Mouse (Mus musculus): ENCODE measurements at regions not wholly inside any gene's neighbourhood (a gene's known extent, or its start where the extent isn't known, plus 50 kb on each side); places are given as distances from the start of the nearest gene placed in this dataset.

DNA sequence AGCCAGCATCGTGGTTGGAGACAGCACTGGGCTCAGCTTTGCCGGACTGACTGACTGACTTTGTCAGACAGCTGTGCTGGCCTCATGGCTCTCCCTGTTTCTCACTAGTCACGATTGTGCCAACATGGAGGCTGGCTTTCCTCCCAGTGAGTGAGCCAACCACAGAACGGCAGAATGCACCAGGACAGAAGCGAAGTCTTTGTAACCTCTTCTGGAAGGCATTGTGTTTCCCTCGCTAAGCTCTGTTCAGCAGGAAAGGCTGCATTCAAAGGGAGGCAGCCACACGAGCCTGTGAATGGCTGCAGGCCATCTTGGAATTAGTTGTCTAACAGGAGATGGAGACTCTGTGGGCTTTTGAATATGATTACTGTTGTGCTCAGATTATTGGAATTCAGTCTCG lies 178.3 kb downstream of the Gpat3 start:
- Histone ChIP-seq H3K4me2 (replicated peaks) (no peak overlapping the region), H3K4me3 (no peak overlapping the region), H3K9me3 (no peaks in the 10 kb centered on the region), H3K36me3 (no peaks in the 10 kb centered on the region), H3K4me1 (no peaks in the 10 kb centered on the region), H3K27ac (no peak overlapping the region), H3K9ac (no peak overlapping the region), H3K27me3 (no peaks in the 10 kb centered on the region)
- no peak for ATAC-seq (ENCODE audit: insufficient number of reproducible peaks, insufficient read depth, low FRiP score, low TSS enrichment)
- 56% methylated on average over 8 of the region's 8 CpGs for WGBS

DNA sequence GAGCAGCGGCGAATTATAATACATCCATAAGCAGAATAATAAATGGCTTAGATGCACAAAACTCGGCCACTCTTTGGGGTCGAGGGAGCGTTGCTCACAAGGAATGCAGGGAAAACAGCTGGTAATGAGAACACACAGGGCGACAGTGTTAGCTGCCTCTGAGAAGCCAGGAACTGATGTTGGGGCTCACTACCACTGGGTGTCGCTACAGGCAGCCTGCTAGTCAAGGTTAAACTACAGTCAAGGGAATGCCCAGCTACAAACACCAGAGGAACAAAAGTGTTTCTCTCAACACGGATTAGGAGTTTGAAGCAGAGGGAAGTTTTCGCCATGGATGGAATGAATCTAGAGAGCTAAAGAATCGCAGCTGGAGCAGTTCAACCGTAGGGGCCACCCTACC lies 175.3 kb downstream of the Gpat3 start:
- H3K4me2 ChIP-seq (replicated peaks) = peak overlapping the region; percentile 21
- no peak overlapping the region for H3K4me3 ChIP-seq
- no peaks in the 10 kb centered on the region for H3K36me3 ChIP-seq
- H3K4me1 ChIP-seq = no peaks in the 10 kb centered on the region
- H3K27ac ChIP-seq = no peak overlapping the region
- no peak overlapping the region for H3K9ac ChIP-seq
- no peaks in the 10 kb centered on the region for H3K9me3 ChIP-seq
- no peaks in the 10 kb centered on the region for H3K27me3 ChIP-seq
- WGBS = 8% methylated on average over 11 of the region's 11 CpGs
- no peak for ATAC-seq (ENCODE audit: insufficient number of reproducible peaks, insufficient read depth, low FRiP score, low TSS enrichment)

DNA sequence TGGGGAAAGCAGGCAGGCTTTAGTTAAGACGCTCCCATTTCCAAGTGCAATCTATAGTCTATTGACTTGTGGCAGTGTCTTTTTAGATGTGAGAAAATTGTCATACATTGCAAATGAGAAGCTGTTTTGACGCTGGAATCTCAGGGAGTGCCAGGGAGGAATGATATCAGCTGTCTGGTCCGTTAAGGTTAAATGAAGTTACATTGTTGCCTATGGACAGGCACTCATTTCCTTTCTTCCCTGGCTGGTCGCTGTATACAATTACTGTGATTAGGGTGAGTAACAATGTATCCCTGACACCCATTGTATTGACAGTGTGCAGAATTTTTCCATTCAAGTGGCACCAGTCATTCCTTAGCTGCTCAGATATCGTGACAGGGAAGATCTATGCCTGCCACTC lies 168.3 kb downstream of the Gpat3 start:
- Histone ChIP-seq H3K27me3 (no peaks in the 10 kb centered on the region), H3K4me3 (no peak overlapping the region), H3K9ac (no peak overlapping the region), H3K36me3 (no peaks in the 10 kb centered on the region), H3K27ac (no peak overlapping the region), H3K4me1 (no peaks in the 10 kb centered on the region), H3K9me3 (no peaks in the 10 kb centered on the region), H3K4me2 (replicated peaks) (no peak overlapping the region)
- 79% methylated on average over 5 of the region's 5 CpGs for WGBS
- no peak for ATAC-seq (ENCODE audit: insufficient number of reproducible peaks, insufficient read depth, low FRiP score, low TSS enrichment)

DNA sequence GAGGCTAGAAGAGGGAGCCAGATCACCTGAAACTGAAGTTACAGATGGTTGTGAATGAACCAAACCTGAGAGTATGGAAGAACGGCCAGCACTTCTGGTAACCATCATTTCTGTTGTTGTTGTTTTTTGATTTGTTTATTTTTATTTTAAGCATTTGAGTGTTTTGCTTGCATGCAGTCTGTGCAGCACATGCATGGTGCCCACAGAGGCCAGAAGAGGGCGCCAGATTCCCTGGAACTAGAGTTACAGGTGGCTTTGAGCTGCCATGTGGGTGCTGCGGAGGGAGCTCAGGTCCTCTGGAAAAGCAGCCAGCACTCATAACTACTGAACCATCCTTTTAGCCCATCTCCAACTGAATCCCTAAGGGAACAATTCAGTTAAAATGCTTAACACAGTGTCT lies 159.7 kb downstream of the Gpat3 start:
- no peak overlapping the region for H3K4me3 ChIP-seq
- H3K9ac ChIP-seq = no peak overlapping the region
- H3K4me2 ChIP-seq (replicated peaks) = no peak overlapping the region
- no peak for ATAC-seq (ENCODE audit: insufficient number of reproducible peaks, insufficient read depth, low FRiP score, low TSS enrichment)
- no peak overlapping the region for H3K27ac ChIP-seq
- no peaks in the 10 kb centered on the region for H3K4me1 ChIP-seq
- H3K27me3 ChIP-seq = no peaks in the 10 kb centered on the region
- no peaks in the 10 kb centered on the region for H3K9me3 ChIP-seq
- no peaks in the 10 kb centered on the region for H3K36me3 ChIP-seq
- 60% methylated on average over 3 of the region's 3 CpGs for WGBS

DNA sequence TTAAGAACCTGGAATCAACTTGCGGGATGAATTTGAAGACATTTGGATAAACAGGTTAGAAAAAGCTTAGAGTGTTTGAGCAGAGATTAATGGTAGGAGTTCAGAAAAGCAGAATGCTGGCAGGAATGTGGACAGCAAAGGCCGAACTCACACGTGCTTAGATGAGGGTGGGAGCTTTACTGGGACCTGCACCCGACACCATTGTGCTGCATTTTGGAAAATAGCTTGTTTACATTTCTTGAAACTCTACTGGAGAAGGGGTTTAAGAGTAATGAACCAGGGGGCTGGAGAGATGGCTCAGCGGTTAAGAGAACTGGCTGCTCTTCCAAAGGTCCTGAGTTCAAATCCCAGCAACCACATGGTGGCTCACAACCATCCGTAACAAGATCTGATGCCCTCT lies 154.9 kb downstream of the Gpat3 start:
- H3K9ac ChIP-seq = no peak overlapping the region
- H3K27ac ChIP-seq = no peak overlapping the region
- 83% methylated on average over 6 of the region's 6 CpGs for WGBS
- H3K27me3 ChIP-seq = no peaks in the 10 kb centered on the region
- no peaks in the 10 kb centered on the region for H3K4me1 ChIP-seq
- H3K4me3 ChIP-seq = no peak overlapping the region
- ATAC-seq (ENCODE audit: insufficient number of reproducible peaks, insufficient read depth, low FRiP score, low TSS enrichment) = no peak
- H3K4me2 ChIP-seq (replicated peaks) = no peak overlapping the region
- no peaks in the 10 kb centered on the region for H3K9me3 ChIP-seq
- H3K36me3 ChIP-seq = no peaks in the 10 kb centered on the region

DNA sequence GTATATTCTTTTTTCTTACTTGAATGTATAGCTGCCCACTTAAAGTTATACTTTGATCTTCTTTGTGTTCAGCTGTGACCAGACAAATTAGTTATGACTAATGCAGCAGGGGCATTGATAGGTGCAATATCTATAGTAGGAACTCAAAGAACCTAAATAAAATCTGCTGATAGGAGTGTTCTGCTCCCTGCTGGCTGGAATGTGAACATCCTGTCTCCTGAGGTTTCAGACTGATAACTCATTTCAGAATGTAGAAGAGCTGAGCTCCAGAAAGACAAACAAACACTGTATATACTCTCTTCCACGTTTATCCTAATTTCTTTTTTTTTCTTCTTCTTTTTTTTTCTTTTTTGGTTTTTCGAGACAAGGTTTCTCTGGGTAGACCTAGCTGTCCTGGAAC lies 146.9 kb downstream of the Gpat3 start:
- no peak overlapping the region for H3K4me2 ChIP-seq (replicated peaks)
- H3K9me3 ChIP-seq = no peaks in the 10 kb centered on the region
- ATAC-seq (ENCODE audit: insufficient number of reproducible peaks, insufficient read depth, low FRiP score, low TSS enrichment) = no peak
- H3K36me3 ChIP-seq = no peaks in the 10 kb centered on the region
- H3K27ac ChIP-seq = no peak overlapping the region
- H3K9ac ChIP-seq = no peak overlapping the region
- 66% methylated on average over 2 of the region's 2 CpGs for whole genome bisulfite sequencing
- no peaks in the 10 kb centered on the region for H3K27me3 ChIP-seq
- no peaks in the 10 kb centered on the region for H3K4me1 ChIP-seq
- no peak overlapping the region for H3K4me3 ChIP-seq

DNA sequence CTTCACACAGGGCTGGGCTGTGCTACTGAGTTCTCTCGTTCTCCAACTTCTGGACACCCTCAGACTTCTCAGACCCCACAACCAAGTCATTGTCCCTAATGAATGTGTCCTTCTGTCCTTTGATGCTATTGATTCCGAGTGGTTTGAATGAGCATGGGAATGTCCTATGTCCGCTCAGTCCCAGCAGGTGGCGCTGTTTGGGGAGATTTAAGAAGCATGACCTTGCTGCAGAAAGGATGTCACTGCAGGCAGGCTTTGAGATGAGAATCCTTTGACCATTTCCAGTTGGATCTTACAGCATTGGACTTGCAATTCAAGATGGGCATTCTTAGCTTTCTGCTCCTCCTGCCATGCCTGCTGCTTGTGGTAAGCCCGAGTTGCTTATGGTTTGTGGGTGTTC lies 146.1 kb downstream of the Gpat3 start:
- Histone ChIP-seq H3K27me3 (no peaks in the 10 kb centered on the region), H3K36me3 (no peaks in the 10 kb centered on the region), H3K4me1 (no peaks in the 10 kb centered on the region), H3K27ac (no peak overlapping the region), H3K9ac (no peak overlapping the region), H3K4me2 (replicated peaks) (no peak overlapping the region), H3K9me3 (no peaks in the 10 kb centered on the region), H3K4me3 (no peak overlapping the region)
- no peak for ATAC-seq (ENCODE audit: insufficient number of reproducible peaks, insufficient read depth, low FRiP score, low TSS enrichment)
- 23% methylated on average over 5 of the region's 5 CpGs for WGBS

DNA sequence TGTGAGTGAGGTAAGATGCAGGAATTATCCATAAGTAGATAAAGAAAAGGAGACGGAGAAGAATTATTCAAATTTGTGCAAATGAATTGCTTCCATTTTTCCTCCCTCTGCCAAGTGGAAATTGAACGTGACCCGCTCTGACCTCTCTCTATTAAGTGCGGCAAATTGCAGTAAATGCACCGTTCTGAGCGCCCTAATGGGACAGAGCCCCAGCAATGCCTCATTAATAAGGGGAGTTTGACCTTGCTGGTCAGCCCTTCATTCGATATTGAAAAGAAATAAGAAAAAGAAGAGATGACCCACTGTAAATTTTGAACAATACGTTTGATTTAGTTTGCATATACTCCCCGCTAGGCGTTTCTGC lies 137.0 kb downstream of the Gpat3 start:
- 52% methylated on average over 10 of the region's 10 CpGs for WGBS
- Histone ChIP-seq H3K27ac (no peak overlapping the region), H3K9me3 (no peaks in the 10 kb centered on the region), H3K4me1 (no peaks in the 10 kb centered on the region), H3K36me3 (no peaks in the 10 kb centered on the region), H3K4me3 (no peak overlapping the region), H3K27me3 (no peaks in the 10 kb centered on the region), H3K4me2 (replicated peaks) (no peak overlapping the region), H3K9ac (no peak overlapping the region)
- no peak for ATAC-seq (ENCODE audit: insufficient number of reproducible peaks, insufficient read depth, low FRiP score, low TSS enrichment)

DNA sequence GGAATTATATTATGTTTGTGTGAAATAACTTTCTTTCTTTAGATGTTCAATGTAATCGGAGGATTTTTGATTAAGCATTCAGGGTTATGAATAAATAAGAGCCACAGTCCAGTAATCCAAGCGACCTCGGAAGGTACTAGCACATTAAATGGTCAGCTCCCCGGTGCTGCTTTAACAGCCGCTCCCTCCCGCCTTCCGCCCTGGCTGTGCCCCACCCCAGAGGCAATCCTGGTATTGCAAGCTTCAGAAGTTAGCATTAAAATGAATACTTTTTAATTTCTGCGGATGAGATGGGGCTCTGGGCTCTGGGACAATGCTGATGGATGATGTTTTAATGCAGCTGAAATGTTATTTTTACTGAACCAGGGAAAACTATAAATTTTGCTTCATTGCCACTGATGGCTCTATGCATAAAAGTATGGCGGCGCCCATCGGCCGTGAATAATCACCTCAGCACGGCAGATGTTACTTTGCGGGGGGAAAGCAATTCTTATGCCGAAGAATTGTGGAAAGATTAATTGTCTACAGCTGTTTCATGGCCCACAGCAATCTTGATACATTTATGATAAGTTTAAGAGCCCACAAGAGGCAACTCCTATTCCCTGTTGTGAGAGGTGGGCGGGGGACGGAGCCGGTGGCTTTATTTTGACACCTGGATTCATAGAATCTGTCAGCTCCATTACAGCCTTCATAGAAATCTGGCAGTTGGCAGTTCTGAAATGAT lies 136.5 kb downstream of the Gpat3 start:
- ATAC-seq (ENCODE audit: insufficient number of reproducible peaks, insufficient read depth, low FRiP score, low TSS enrichment) = no peak
- no peaks in the 10 kb centered on the region for H3K4me1 ChIP-seq
- no peaks in the 10 kb centered on the region for H3K36me3 ChIP-seq
- no peaks in the 10 kb centered on the region for H3K9me3 ChIP-seq
- no peaks in the 10 kb centered on the region for H3K27me3 ChIP-seq
- WGBS = 68% methylated on average over 18 of the region's 18 CpGs
- H3K4me3 ChIP-seq = no peak overlapping the region
- H3K4me2 ChIP-seq (replicated peaks) = no peak overlapping the region
- no peak overlapping the region for H3K27ac ChIP-seq
- no peak overlapping the region for H3K9ac ChIP-seq

DNA sequence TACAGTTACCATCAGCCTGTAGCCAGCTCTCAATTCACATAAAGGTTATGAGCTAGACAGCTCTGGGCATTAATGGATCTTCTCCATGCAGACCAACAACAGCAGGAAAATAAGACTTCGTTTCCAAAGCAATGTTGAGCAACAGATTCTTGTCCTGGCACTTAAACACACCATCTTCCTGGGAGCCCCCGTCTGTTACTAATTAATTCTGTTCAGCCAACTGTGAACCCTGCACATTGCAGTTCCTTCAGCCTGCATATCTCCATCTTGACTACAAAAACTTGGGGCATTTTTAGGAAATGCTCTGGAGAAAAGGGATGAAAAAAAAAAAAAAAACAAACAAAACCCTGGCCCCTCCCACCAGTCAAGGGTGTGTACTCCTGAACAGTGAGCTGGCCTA lies 131.2 kb downstream of the Gpat3 start:
- no peak for ATAC-seq (ENCODE audit: insufficient number of reproducible peaks, insufficient read depth, low FRiP score, low TSS enrichment)
- Histone ChIP-seq H3K4me1 (no peaks in the 10 kb centered on the region), H3K36me3 (no peaks in the 10 kb centered on the region), H3K27ac (no peak overlapping the region), H3K4me3 (no peak overlapping the region), H3K27me3 (no peaks in the 10 kb centered on the region), H3K4me2 (replicated peaks) (no peak overlapping the region), H3K9ac (no peak overlapping the region), H3K9me3 (0 out of 2 replicates have a peak, but pooled peaks cover 3% of the 10 kb centered on the region)
- WGBS = 45% methylated on average over 2 of the region's 2 CpGs

DNA sequence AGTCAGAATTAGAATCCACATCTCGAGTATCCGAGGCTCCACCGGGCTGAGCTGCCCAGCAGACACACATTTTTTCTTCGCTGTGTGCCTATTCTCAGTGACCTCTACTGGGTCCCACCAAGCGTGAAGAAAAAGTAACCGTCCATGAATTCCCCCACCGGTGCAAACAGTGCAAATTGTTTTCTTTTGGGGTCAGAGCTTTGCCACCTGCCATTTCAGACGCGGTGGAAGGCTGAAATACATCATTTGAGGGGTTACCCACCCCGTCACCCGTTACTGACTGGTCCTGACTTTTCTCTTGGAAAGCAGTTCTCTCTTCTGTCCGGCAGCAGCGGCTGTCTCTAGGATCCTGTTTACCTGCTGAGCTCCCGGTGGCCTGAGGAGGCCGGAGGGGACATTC lies 105.7 kb downstream of the Gpat3 start:
- H3K9ac ChIP-seq = no peak overlapping the region
- H3K9me3 ChIP-seq = no peaks in the 10 kb centered on the region
- H3K4me1 ChIP-seq = no peaks in the 10 kb centered on the region
- no peaks in the 10 kb centered on the region for H3K36me3 ChIP-seq
- H3K4me2 ChIP-seq (replicated peaks) = no peak overlapping the region
- no peak for ATAC-seq (ENCODE audit: insufficient number of reproducible peaks, insufficient read depth, low FRiP score, low TSS enrichment)
- no peak overlapping the region for H3K4me3 ChIP-seq
- WGBS = 41% methylated on average over 15 of the region's 15 CpGs
- no peak overlapping the region for H3K27ac ChIP-seq
- H3K27me3 ChIP-seq = no peaks in the 10 kb centered on the region
